ENCODE assay signal across 8 mouse cellular contexts in the genomic region with DNA sequence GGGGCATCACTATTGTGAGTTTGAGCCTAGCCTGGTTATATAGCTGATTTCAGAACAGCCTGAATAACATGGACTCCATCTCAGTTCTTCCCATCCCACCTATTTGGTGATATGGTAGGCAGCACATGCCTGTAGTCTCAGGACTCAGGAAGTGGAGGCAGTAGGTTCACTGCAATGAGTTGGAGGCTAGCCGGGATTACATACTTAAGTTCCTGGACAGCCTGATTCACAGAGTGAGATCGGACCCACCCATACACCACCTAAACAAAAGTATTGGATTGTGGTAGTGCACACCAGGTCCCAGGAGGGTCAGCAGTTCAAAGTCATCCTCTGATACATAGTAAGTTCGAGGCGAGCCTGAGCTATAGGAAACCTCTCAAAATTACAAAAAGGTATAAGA. TPM values are rescaled to one million over a fixed set of nuclear protein-coding genes. Genes with fewer than 3 reads are reported as not detected.
DNase-seq lines count a peak whose midpoint lies in the region; ATAC-seq and TF ChIP-seq lines count a peak whose summit lies in the region.

No protein-coding gene starts in this region.

- TF ChIP-seq CTCF in kidney, adult 2 months (conservative IDR thresholded peaks at IDR 0.05; ENCODE audit: insufficient read depth, insufficient read length, low read depth, low read length): no peak

- H3K4me1 ChIP-seq in kidney, adult 2 months (ENCODE audit: control insufficient read depth, insufficient read depth, low read length): peaks cover 4% of the 10 kb centered on the region; the same call in 1 of the 2 replicates

- no peaks in the 10 kb centered on the region for H3K27me3 ChIP-seq in kidney, adult 2 months (replicated peaks; ENCODE audit: control insufficient read depth, insufficient read depth, low read length)

- TF ChIP-seq POLR2A in kidney, adult 2 months (IDR thresholded peaks at IDR 0.05; ENCODE audit: low read depth, low read length): no peak

- DNase-seq in kidney, adult 2 months: no peak
- no peak for DNase-seq in kidney, adult 11 months
- peak; percentile 20 for DNase-seq in Muller cell, postnatal 12 days (ENCODE audit: inconsistent ontology term)
- peak; percentile 14 for DNase-seq in forelimb bud, embryonic 11.5 days (ENCODE audit: low read depth, low spot score)
- no peak for DNase-seq in right cerebral cortex, postnatal 14 days
- DNase-seq in spleen, adult 18-20 months: no peak
- no peak for DNase-seq in thymus, postnatal 25 days

- WGBS in kidney, adult 2 months: 8% methylated on average over 4 of the region's 4 CpGs

- H3K4me3 ChIP-seq in kidney, adult 2 months (ENCODE audit: insufficient read depth, low read depth, low read length): peak overlapping the region; percentile 85

- no peak overlapping the region for H3K27ac ChIP-seq in kidney, adult 2 months (ENCODE audit: insufficient read depth, low read depth, low read length)

- H3K36me3 ChIP-seq in kidney, adult 2 months (ENCODE audit: control insufficient read depth, insufficient read depth, low read length): no peaks in the 10 kb centered on the region

- ATAC-seq in megakaryocyte progenitor cell, adult 5-6 weeks (replicated peaks; ENCODE audit: poor library complexity): peak; percentile 6; the same call in 1 of the 2 replicates

RNA-seq across cellular contexts. Expression of a gene that starts 0.3 kb away (rescaled TPM):
- polyA plus RNA-seq in kidney, adult 2 months (2012; rRNA removed): 0.20 and 0.27 TPM in 2 replicates
- total RNA-seq in megakaryocyte progenitor cell, adult 5-6 weeks (2015): 1.0 and 1.9 TPM in 2 replicates
- not detected in 2 replicates for total RNA-seq in megakaryocyte progenitor cell, adult 5-6 weeks (2017)

RNA-seq across cellular contexts. Expression of a gene that starts 0.8 kb away (rescaled TPM):
- polyA plus RNA-seq in kidney, adult 2 months (2012; rRNA removed): 59.8 and 67.0 TPM in 2 replicates
- total RNA-seq in megakaryocyte progenitor cell, adult 5-6 weeks (2015): 20.5 and 25.2 TPM in 2 replicates
- 41.5 and 64.8 TPM in 2 replicates for total RNA-seq in megakaryocyte progenitor cell, adult 5-6 weeks (2017)

RNA-seq across cellular contexts. Expression of a gene that starts 5.7 kb away (rescaled TPM):
- 0.38 TPM in 1 of 2 replicates, not detected in the other for polyA plus RNA-seq in kidney, adult 2 months (2012; rRNA removed)
- total RNA-seq in megakaryocyte progenitor cell, adult 5-6 weeks (2015): 1.6 TPM in 1 of 2 replicates, not detected in the other
- 0.96 TPM in 1 of 2 replicates, not detected in the other for total RNA-seq in megakaryocyte progenitor cell, adult 5-6 weeks (2017)

RNA-seq across cellular contexts. Expression of a gene that starts 19.2 kb away (rescaled TPM):
- polyA plus RNA-seq in kidney, adult 2 months (2012; rRNA removed): 1.1 and 2.6 TPM in 2 replicates
- 64.5 and 66.7 TPM in 2 replicates for total RNA-seq in megakaryocyte progenitor cell, adult 5-6 weeks (2015)
- 4.0 and 4.5 TPM in 2 replicates for total RNA-seq in megakaryocyte progenitor cell, adult 5-6 weeks (2017)

RNA-seq across cellular contexts. Expression of a gene that starts 19.2 kb away (rescaled TPM):
- polyA plus RNA-seq in kidney, adult 2 months (2012; rRNA removed): 45.8 and 47.3 TPM in 2 replicates
- total RNA-seq in megakaryocyte progenitor cell, adult 5-6 weeks (2015): 48.4 and 60.3 TPM in 2 replicates
- total RNA-seq in megakaryocyte progenitor cell, adult 5-6 weeks (2017): 28.4 and 30.0 TPM in 2 replicates

Comparison
In these comparisons a context has a peak if more than half of its experiments do, and no peak if none do; other contexts are left out.
1. DNase-seq: peak in Muller cell, postnatal 12 days (single experiment) and forelimb bud, embryonic 11.5 days (single experiment); none in kidney, adult 2 months (single experiment), kidney, adult 11 months (single experiment), right cerebral cortex, postnatal 14 days (single experiment), spleen, adult 18-20 months (0 of 2) and thymus, postnatal 25 days (single experiment).